ENCODE assay signal across 9 mouse cellular contexts in genomic region chr12:112816294-112816693, GRCm38 (mm10). TPM values are rescaled to one million over a fixed set of nuclear protein-coding genes. Genes with fewer than 3 reads are reported as not detected.
DNase-seq lines count a peak whose midpoint lies in the region; ATAC-seq and TF ChIP-seq lines count a peak whose summit lies in the region.
"Had no signal": no experiment of that assay in that cellular context is flagged by ENCODE, and none has a peak within 500 bp of the region (broad histone marks: within the 10 kb centered on the region; RNA-seq: fewer than 3 reads in every experiment).

No protein-coding gene starts in this region.

- H3K4me3 ChIP-seq in hindbrain, embryonic 10.5 days, result no peak overlapping the region
- H3K4me3 ChIP-seq in hindbrain, embryonic 12.5 days, result no peak overlapping the region
- no peak overlapping the region for H3K4me3 ChIP-seq in C2C12 (ENCODE audit: insufficient read depth, poor library complexity, severe bottlenecking)
- H3K4me3 ChIP-seq in embryonic facial prominence, embryonic 14.5 days (ENCODE audit: low read depth, low read length), result no peak overlapping the region

- peak; percentile 57 for DNase-seq in hindbrain, embryonic 10.5 days (ENCODE audit: low spot score)
- peak; percentile 56 for DNase-seq in R1 (ENCODE audit: low read depth, low spot score)
- DNase-seq in embryonic facial prominence, embryonic 14.5 days (ENCODE audit: low spot score), result peak; percentile 37
- DNase-seq in left cerebral cortex, postnatal 25 days (ENCODE audit: low spot score in 2 of 2), result peak; percentile 59 to 71
- peak; percentile 78 for DNase-seq in retina, embryonic 14.5 days (ENCODE audit: low spot score)
- no peak for DNase-seq in yolk sac, embryonic 10.5 days (ENCODE audit: low spot score)

- no peak overlapping the region for H3K27ac ChIP-seq in hindbrain, embryonic 10.5 days
- H3K27ac ChIP-seq in hindbrain, embryonic 12.5 days, result no peak overlapping the region
- H3K27ac ChIP-seq in embryonic facial prominence, embryonic 14.5 days (replicated peaks; ENCODE audit: low read depth, low read length), result no peak overlapping the region

- H3K9ac ChIP-seq in hindbrain, embryonic 12.5 days, result no peak overlapping the region
- H3K9ac ChIP-seq in embryonic facial prominence, embryonic 14.5 days (ENCODE audit: low read depth, low read length), result no peak overlapping the region

- peaks cover 34% of the 10 kb centered on the region for H3K79me2 ChIP-seq in C2C12 (ENCODE audit: control insufficient read depth, insufficient read depth)

- ATAC-seq in hindbrain, embryonic 12.5 days (ENCODE audit: low FRiP score), result no peak
- no peak for ATAC-seq in embryonic facial prominence, embryonic 14.5 days (ENCODE audit: low read depth)

- 57% methylated on average over 4 of the region's 4 CpGs for WGBS in hindbrain, embryonic 10.5 days
- 57% methylated on average over 4 of the region's 4 CpGs for WGBS in hindbrain, embryonic 12.5 days
- 51% methylated on average over 4 of the region's 4 CpGs for WGBS in embryonic facial prominence, embryonic 14.5 days

- intact Hi-C loops in left cerebral cortex, postnatal 25 days (cut with DNase I), result no loop called here

- no peak overlapping the region for H3ac ChIP-seq in C2C12 (ENCODE audit: control insufficient read depth, insufficient read length, low read depth)

- H3K4me1 ChIP-seq in hindbrain, embryonic 10.5 days (replicated peaks), result peaks cover 4% of the 10 kb centered on the region; the same call in 1 of the 2 replicates
- H3K4me1 ChIP-seq in hindbrain, embryonic 12.5 days, result no peaks in the 10 kb centered on the region
- no peaks in the 10 kb centered on the region for H3K4me1 ChIP-seq in embryonic facial prominence, embryonic 14.5 days (ENCODE audit: control insufficient read depth, insufficient read depth, low read length)

- H3K27me3 ChIP-seq in hindbrain, embryonic 10.5 days (ENCODE audit: insufficient read depth, poor library complexity, severe bottlenecking), result no peaks in the 10 kb centered on the region
- no peaks in the 10 kb centered on the region for H3K27me3 ChIP-seq in hindbrain, embryonic 12.5 days
- H3K27me3 ChIP-seq in C2C12 (ENCODE audit: control insufficient read depth, insufficient read depth, insufficient read length), result no peaks in the 10 kb centered on the region
- H3K27me3 ChIP-seq in embryonic facial prominence, embryonic 14.5 days (replicated peaks; ENCODE audit: control insufficient read depth, insufficient read depth, low read length), result no peaks in the 10 kb centered on the region

- TF ChIP-seq CTCF in C2C12 (IDR thresholded peaks at IDR 0.05; ENCODE audit: control insufficient read depth, insufficient read depth, insufficient read length), result peak; percentile 49

- H3K36me3 ChIP-seq in hindbrain, embryonic 10.5 days, result peaks cover 99% of the 10 kb centered on the region
- peaks cover 70% of the 10 kb centered on the region for H3K36me3 ChIP-seq in hindbrain, embryonic 12.5 days
- peaks cover 52% of the 10 kb centered on the region for H3K36me3 ChIP-seq in C2C12 (ENCODE audit: control insufficient read depth, insufficient read depth)
- H3K36me3 ChIP-seq in embryonic facial prominence, embryonic 14.5 days (ENCODE audit: control insufficient read depth, insufficient read depth, low read length), result peaks cover 37% of the 10 kb centered on the region

- peaks cover 20% of the 10 kb centered on the region for H3K79me3 ChIP-seq in C2C12 (ENCODE audit: low read depth)

- no peaks in the 10 kb centered on the region for H3K9me3 ChIP-seq in hindbrain, embryonic 10.5 days
- no peaks in the 10 kb centered on the region for H3K9me3 ChIP-seq in hindbrain, embryonic 12.5 days (replicated peaks)
- H3K9me3 ChIP-seq in embryonic facial prominence, embryonic 14.5 days (ENCODE audit: control insufficient read depth, low read length), result no peaks in the 10 kb centered on the region

- no peak overlapping the region for H3K4me2 ChIP-seq in hindbrain, embryonic 12.5 days (replicated peaks)
- H3K4me2 ChIP-seq in embryonic facial prominence, embryonic 14.5 days (ENCODE audit: low read depth, low read length), result no peak overlapping the region

TF ChIP-seq in C2C12, 6 proteins besides CTCF, POLR2A, EP300 and RAD21:
- TF ChIP-seq CEBPB (IDR thresholded peaks at IDR 0.05; ENCODE audit: low read depth), result no peak
- no peak for TF ChIP-seq MYOD1 (IDR thresholded peaks at IDR 0.05; ENCODE audit: control insufficient read depth, insufficient read length, low read depth)
- TF ChIP-seq MYOG (IDR thresholded peaks at IDR 0.05; ENCODE audit: control insufficient read depth, extremely low read depth, insufficient read length), result no peak
- TF ChIP-seq MAX (IDR thresholded peaks at IDR 0.05), result no peak
- no peak for TF ChIP-seq USF1 (IDR thresholded peaks at IDR 0.05; ENCODE audit: low read depth)
- no peak for TF ChIP-seq FOSL1 (IDR thresholded peaks at IDR 0.05; ENCODE audit: insufficient read depth, low read length, poor library complexity, severe bottlenecking)

RNA-seq across cellular contexts. Expression of gene Clba1, which starts 7.6 kb away (rescaled TPM):
- 15.5 and 17.2 TPM in 2 replicates for polyA plus RNA-seq in hindbrain, embryonic 10.5 days (2016; fragmentation: Nextera tagmentation; extraction: Ambion mirVana)
- 16.9 and 19.7 TPM in 2 replicates for polyA plus RNA-seq in hindbrain, embryonic 12.5 days (2016; fragmentation: Nextera tagmentation; extraction: Ambion mirVana)
- 25.2 TPM for polyA plus RNA-seq in C2C12 (2012; fragmentation: generic; extraction: Trizol)
- 6.6 and 7.1 TPM in 2 replicates for polyA plus RNA-seq in embryonic facial prominence, embryonic 14.5 days (2014; fragmentation: Nextera tagmentation; extraction: Ambion mirVana)
- 10 to 100 TPM; 17.1 to 17.7 TPM for total RNA-seq in left cerebral cortex, postnatal 25 days (2021)

RNA-seq across cellular contexts. Expression of gene Cdca4, which starts 12.9 kb away (rescaled TPM):
- polyA plus RNA-seq in hindbrain, embryonic 10.5 days (2016; fragmentation: Nextera tagmentation; extraction: Ambion mirVana), result 176 and 179 TPM in 2 replicates
- polyA plus RNA-seq in hindbrain, embryonic 12.5 days (2016; fragmentation: Nextera tagmentation; extraction: Ambion mirVana), result 101 TPM in 2 replicates
- polyA plus RNA-seq in C2C12 (2012; fragmentation: generic; extraction: Trizol), result 61.9 TPM
- polyA plus RNA-seq in embryonic facial prominence, embryonic 14.5 days (2014; fragmentation: Nextera tagmentation; extraction: Ambion mirVana), result 86.2 and 105 TPM in 2 replicates
- 10 to 100 TPM in 1 of 2 experiments, 1 to 10 TPM in 1; 9.5 to 10.6 TPM for total RNA-seq in left cerebral cortex, postnatal 25 days (2021)

RNA-seq across cellular contexts. Expression of gene Ahnak2, which starts 13.8 kb away (rescaled TPM):
- 0.16 and 0.37 TPM in 2 replicates for polyA plus RNA-seq in hindbrain, embryonic 10.5 days (2016; fragmentation: Nextera tagmentation; extraction: Ambion mirVana)
- 0.48 and 0.64 TPM in 2 replicates for polyA plus RNA-seq in hindbrain, embryonic 12.5 days (2016; fragmentation: Nextera tagmentation; extraction: Ambion mirVana)
- polyA plus RNA-seq in C2C12 (2012; fragmentation: generic; extraction: Trizol), result 15.8 TPM
- polyA plus RNA-seq in embryonic facial prominence, embryonic 14.5 days (2014; fragmentation: Nextera tagmentation; extraction: Ambion mirVana), result 5.9 and 8.3 TPM in 2 replicates
- 1 to 10 TPM; 5.3 to 5.5 TPM for total RNA-seq in left cerebral cortex, postnatal 25 days (2021)

RNA-seq across cellular contexts. Expression of gene Gpr132, which starts 51.7 kb away (rescaled TPM):
- 0.06 and 0.08 TPM in 2 replicates for polyA plus RNA-seq in hindbrain, embryonic 10.5 days (2016; fragmentation: Nextera tagmentation; extraction: Ambion mirVana)
- not detected in 2 replicates for polyA plus RNA-seq in hindbrain, embryonic 12.5 days (2016; fragmentation: Nextera tagmentation; extraction: Ambion mirVana)
- 0.06 TPM for polyA plus RNA-seq in C2C12 (2012; fragmentation: generic; extraction: Trizol)
- polyA plus RNA-seq in embryonic facial prominence, embryonic 14.5 days (2014; fragmentation: Nextera tagmentation; extraction: Ambion mirVana), result 0.45 and 0.54 TPM in 2 replicates
- total RNA-seq in left cerebral cortex, postnatal 25 days (2021), result not detected
- total RNA-seq: left cerebral cortex, postnatal 36 days had no signal

RNA-seq across cellular contexts. Expression of gene Pld4, which starts 55.8 kb away (rescaled TPM):
- polyA plus RNA-seq in hindbrain, embryonic 10.5 days (2016; fragmentation: Nextera tagmentation; extraction: Ambion mirVana), result 5.2 and 5.7 TPM in 2 replicates
- 5.0 and 5.4 TPM in 2 replicates for polyA plus RNA-seq in hindbrain, embryonic 12.5 days (2016; fragmentation: Nextera tagmentation; extraction: Ambion mirVana)
- not detected for polyA plus RNA-seq in C2C12 (2012; fragmentation: generic; extraction: Trizol)
- polyA plus RNA-seq in embryonic facial prominence, embryonic 14.5 days (2014; fragmentation: Nextera tagmentation; extraction: Ambion mirVana), result 12.8 and 13.0 TPM in 2 replicates
- total RNA-seq in left cerebral cortex, postnatal 25 days (2021), result 10 to 100 TPM in 1 of 2 experiments, 1 to 10 TPM in 1; 9.3 to 10.7 TPM
